Mouse (Mus musculus) limb, embryonic 14.5 days (tissue): Measurements from ENCODE around the gene Scd3. TPM values are rescaled to one million over a fixed set of nuclear protein-coding genes. Genes with fewer than 3 reads are reported as not detected.

Experiments used
- ATAC-seq: fragments of 200-750 bp; cut with Nextera tagmentation; 2 replicates; pipeline ENCODE4 v1.8.0; 2017; ENCODE audit warnings: low read depth, moderate number of reproducible peaks, moderate TSS enrichment; ENCODE audit not compliant: low FRiP score
- DNase-seq: peaks from one replicate; pipeline ENCODE4 v3.0.0-alpha.2; 2015; ENCODE audit warnings: low spot score
- H3K27ac ChIP-seq: fragments of 300-500 bp; sonication (generic); replicated peaks from 2 replicates; pipeline ENCODE4 v1.5.1; 2014; ENCODE audit warnings: low read depth, mild to moderate bottlenecking, low read length, moderate library complexity, mixed read lengths
- H3K27me3 ChIP-seq: fragments of 300-500 bp; sonication (generic); 2 replicates; pipeline ENCODE4 v1.6.1; 2014; ENCODE audit warnings: low read length, mixed read lengths; ENCODE audit not compliant: control insufficient read depth, insufficient read depth
- H3K36me3 ChIP-seq: fragments of 300-500 bp; sonication (generic); 2 replicates; pipeline ENCODE4 v1.6.1; 2014; ENCODE audit warnings: mild to moderate bottlenecking, low read length, moderate library complexity, mixed read lengths; ENCODE audit not compliant: control insufficient read depth, insufficient read depth
- H3K4me1 ChIP-seq: fragments of 300-500 bp; sonication (generic); 2 replicates; pipeline ENCODE4 v1.6.1; 2014; ENCODE audit warnings: antibody characterized with exemption, low read length, mixed read lengths; ENCODE audit not compliant: control insufficient read depth, insufficient read depth
- H3K4me2 ChIP-seq: fragments of 300-500 bp; sonication (generic); replicated peaks from 2 replicates; pipeline ENCODE4 v1.6.1; 2014; ENCODE audit warnings: low read depth, mild to moderate bottlenecking, low read length, moderate library complexity; ENCODE audit not compliant: severe bottlenecking
- H3K4me3 ChIP-seq: fragments of 300-500 bp; sonication (generic); replicated peaks from 2 replicates; pipeline ENCODE4 v1.5.1; 2014; ENCODE audit warnings: low read length
- H3K9ac ChIP-seq: fragments of 300-500 bp; sonication (generic); 2 replicates; pipeline ENCODE4 v1.6.1; 2014; ENCODE audit warnings: mild to moderate bottlenecking, low read depth, low read length, moderate library complexity; ENCODE audit not compliant: severe bottlenecking
- H3K9me3 ChIP-seq: fragments of 300-500 bp; sonication (generic); 2 replicates; pipeline ENCODE4 v1.6.1; 2016; ENCODE audit warnings: low read length; ENCODE audit not compliant: control insufficient read depth
- POLR2A ChIP-seq: fragments of 200-500 bp; IDR thresholded peaks from 2 replicates; pipeline ENCODE4 v1.8.0; 2012; ENCODE audit warnings: inconsistent platforms, mild to moderate bottlenecking, moderate library complexity, borderline replicate concordance; ENCODE audit not compliant: insufficient read depth, insufficient read length; ENCODE audit errors: extremely low read depth
- WGBS: fragments of 180-500 bp; shearing (Covaris S2); extraction: QIAGEN DNeasy Blood & Tissue Kit; methylation state at CpG from one replicate; pipeline ENCODE4 v1.1.7; 2014; 5-methylcytosine and 5-hydroxymethylcytosine counted together
- polyA plus RNA-seq, 2 experiments: library from polyadenylated mRNA; depleted of rRNA in 1 of 2; stranded (reverse) in 1 of 2; unstranded in 1 of 2; fragments of >200 nt; fragmentation: Nextera tagmentation in 1 of 2; extraction: Ambion mirVana in 1 of 2; gene quantifications; 2 replicates each; pipeline versions ENCODE4 v1.2.1 to v1.2.3; 2012 to 2014

Scd3 gene
- polyA plus RNA-seq (2012; rRNA removed): not detected in 2 replicates
- 0.21 TPM in 1 of 2 replicates, not detected in the other for polyA plus RNA-seq (2014; fragmentation: Nextera tagmentation; extraction: Ambion mirVana)

GRCm38 (mm10) chr19:44203015-44203564, at the start of gene Scd3:
Gene Scd3 (plus strand): TSS chr19:44203269.
- Histone ChIP-seq H3K4me1 (no peaks in the 10 kb centered on the region), H3K4me3 (no peak within 1 kb of the TSS), H3K27me3 (no peaks in the 10 kb centered on the region), H3K9me3 (no peaks in the 10 kb centered on the region), H3K27ac (no peak within 1 kb of the TSS), H3K4me2 (no peak within 1 kb of the TSS), H3K36me3 (no peaks in the 10 kb centered on the region), H3K9ac (no peak within 1 kb of the TSS)
- 92% methylated on average over 9 of the region's 9 CpGs for WGBS
- DNase-seq: no peak
- no peak for TF ChIP-seq POLR2A
- no peak for ATAC-seq

DNA sequence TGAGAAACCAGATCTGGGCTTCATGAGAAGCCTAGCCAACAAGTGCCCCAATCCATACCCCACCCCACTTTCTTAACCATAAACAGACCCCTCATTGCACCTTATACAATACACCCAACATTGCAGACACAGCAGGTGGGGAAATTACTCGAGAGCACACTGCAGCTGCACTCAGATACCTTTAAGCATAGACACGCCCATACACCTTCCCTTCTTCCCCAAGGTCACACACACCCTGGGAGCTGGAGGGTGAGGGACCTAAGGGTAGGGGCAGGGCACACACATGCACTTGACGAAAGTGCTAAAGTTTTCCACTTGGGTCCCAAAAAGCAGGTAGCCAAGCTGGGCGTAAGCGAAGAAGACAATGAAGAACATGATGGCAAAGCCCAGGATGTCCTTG, 49.3 kb upstream of the Scd3 start:
- H3K4me2 ChIP-seq: no peak overlapping the region
- H3K4me1 ChIP-seq: no peaks in the 10 kb centered on the region
- H3K27ac ChIP-seq: no peak overlapping the region
- DNase-seq (no peak), ATAC-seq (no peak)
- H3K9me3 ChIP-seq: no peaks in the 10 kb centered on the region
- no peak overlapping the region for H3K9ac ChIP-seq
- H3K36me3 ChIP-seq: no peaks in the 10 kb centered on the region
- 78% methylated on average over 5 of the region's 5 CpGs for WGBS
- TF ChIP-seq POLR2A: no peak
- H3K27me3 ChIP-seq: 0 out of 2 replicates have a peak, but pooled peaks cover 3% of the 10 kb centered on the region
- H3K4me3 ChIP-seq: no peak overlapping the region

DNA sequence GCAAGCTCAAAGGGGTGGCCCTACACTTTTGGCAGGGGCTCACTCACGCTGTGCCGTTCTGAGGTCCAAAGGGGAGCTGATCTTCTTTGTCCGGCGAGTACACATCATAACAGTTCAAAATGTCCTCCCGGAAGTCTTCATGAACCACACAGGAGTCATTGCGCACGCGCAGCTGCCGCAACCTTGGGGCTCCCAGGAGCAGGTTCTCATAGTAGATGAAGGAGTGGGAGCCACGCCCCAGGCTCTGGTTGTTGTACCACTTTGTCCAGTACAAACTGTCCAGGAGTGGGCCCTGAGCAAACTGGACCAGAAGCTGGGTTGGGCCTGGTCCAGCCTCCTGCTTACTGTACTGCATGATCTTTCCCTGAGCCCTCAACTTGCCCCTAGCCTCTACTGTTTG, 46.1 kb upstream of the Scd3 start:
- Histone ChIP-seq H3K4me2 (no peak overlapping the region), H3K4me1 (no peaks in the 10 kb centered on the region), H3K27ac (no peak overlapping the region), H3K27me3 (0 out of 2 replicates have a peak, but pooled peaks cover 3% of the 10 kb centered on the region), H3K4me3 (no peak overlapping the region), H3K9ac (no peak overlapping the region), H3K36me3 (no peaks in the 10 kb centered on the region), H3K9me3 (no peaks in the 10 kb centered on the region)
- no peak for DNase-seq
- no peak for ATAC-seq
- no peak for TF ChIP-seq POLR2A
- 85% methylated on average over 10 of the region's 10 CpGs for WGBS

GRCm38 (mm10) chr19:44159386-44159785, 43.7 kb upstream of the Scd3 start:
- no peak for DNase-seq
- 77% methylated on average over 3 of the region's 3 CpGs for WGBS
- H3K4me1 ChIP-seq: no peaks in the 10 kb centered on the region
- no peaks in the 10 kb centered on the region for H3K36me3 ChIP-seq
- H3K9me3 ChIP-seq: no peaks in the 10 kb centered on the region
- H3K27ac ChIP-seq: no peak overlapping the region
- TF ChIP-seq POLR2A: no peak
- no peak overlapping the region for H3K9ac ChIP-seq
- no peak overlapping the region for H3K4me3 ChIP-seq
- 0 out of 2 replicates have a peak, but pooled peaks cover 3% of the 10 kb centered on the region for H3K27me3 ChIP-seq
- ATAC-seq: no peak
- H3K4me2 ChIP-seq: no peak overlapping the region

GRCm38 (mm10) chr19:44161515-44161914, 41.6 kb upstream of the Scd3 start:
- WGBS: 13% methylated on average over 3 of the region's 3 CpGs
- H3K36me3 ChIP-seq: no peaks in the 10 kb centered on the region
- no peak overlapping the region for H3K4me3 ChIP-seq
- H3K27ac ChIP-seq: no peak overlapping the region
- no peak overlapping the region for H3K4me2 ChIP-seq
- H3K9me3 ChIP-seq: no peaks in the 10 kb centered on the region
- TF ChIP-seq POLR2A: no peak
- no peak overlapping the region for H3K9ac ChIP-seq
- no peaks in the 10 kb centered on the region for H3K4me1 ChIP-seq
- no peaks in the 10 kb centered on the region for H3K27me3 ChIP-seq
- DNase-seq: peak; percentile 43
- no peak for ATAC-seq
